Mouse (Mus musculus) thymus, postnatal 14 days (tissue): ENCODE results near the gene Cdk7.

ENCODE experiments used
- DNase-seq: peaks from one replicate; pipeline ENCODE4 v3.0.0; 2021

Gene Cdk7

GRCm38 (mm10) chr13:100724051-100724754 lies 6.5 kb downstream of the Cdk7 start:
- DNase-seq, result no peak

GRCm38 (mm10) chr13:100721656-100722055 lies 9.1 kb downstream of the Cdk7 start:
- no peak for DNase-seq

- DNase-seq, result no peak
Measured at GRCm38 (mm10) chr13:100715467-100715866, 15.3 kb downstream of the Cdk7 start.

- DNase-seq, result no peak
Measured at GRCm38 (mm10) chr13:100706206-100706605, 24.5 kb downstream of the Cdk7 start.

DNA sequence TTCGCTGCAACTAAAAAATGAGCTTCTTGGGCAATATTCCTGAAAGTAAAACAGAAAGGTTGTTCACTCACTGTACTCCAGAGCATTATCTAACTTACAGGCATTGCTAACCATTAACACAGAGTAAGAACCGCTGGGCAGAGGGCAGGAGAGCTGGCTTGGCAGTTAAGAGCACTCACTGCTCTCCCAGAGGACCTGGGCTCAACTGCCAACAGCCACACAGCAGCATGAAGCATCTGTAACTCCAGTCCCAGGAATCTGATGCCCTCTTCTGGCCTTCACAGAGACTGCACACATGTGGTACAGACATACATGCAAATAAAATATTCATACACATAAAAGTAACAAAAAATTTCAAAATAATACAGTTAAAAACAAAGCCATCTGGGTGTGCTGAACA lies 27.3 kb downstream of the Cdk7 start:
- no peak for DNase-seq

DNA sequence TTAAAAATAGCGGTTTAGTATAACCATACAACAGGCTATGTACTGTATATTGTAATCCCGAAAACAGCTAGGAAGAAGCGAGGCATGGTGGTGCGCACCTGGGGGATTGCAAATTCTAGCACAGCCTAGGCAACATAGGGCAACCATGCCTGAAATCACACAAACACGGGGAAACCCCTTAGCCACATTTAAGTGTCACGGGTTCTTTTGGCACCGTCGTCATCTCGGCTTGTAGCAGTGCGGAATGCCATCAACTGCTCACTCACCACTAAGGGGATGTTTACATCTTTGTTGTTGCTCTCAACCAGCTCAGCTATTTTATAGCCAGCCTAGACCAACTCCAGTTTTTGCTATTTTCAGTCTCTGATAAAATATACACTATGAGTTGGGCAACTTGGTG lies 31.9 kb downstream of the Cdk7 start:
- DNase-seq, result no peak

GRCm38 (mm10) chr13:100697541-100697940 lies 33.2 kb downstream of the Cdk7 start:
- no peak for DNase-seq

DNA sequence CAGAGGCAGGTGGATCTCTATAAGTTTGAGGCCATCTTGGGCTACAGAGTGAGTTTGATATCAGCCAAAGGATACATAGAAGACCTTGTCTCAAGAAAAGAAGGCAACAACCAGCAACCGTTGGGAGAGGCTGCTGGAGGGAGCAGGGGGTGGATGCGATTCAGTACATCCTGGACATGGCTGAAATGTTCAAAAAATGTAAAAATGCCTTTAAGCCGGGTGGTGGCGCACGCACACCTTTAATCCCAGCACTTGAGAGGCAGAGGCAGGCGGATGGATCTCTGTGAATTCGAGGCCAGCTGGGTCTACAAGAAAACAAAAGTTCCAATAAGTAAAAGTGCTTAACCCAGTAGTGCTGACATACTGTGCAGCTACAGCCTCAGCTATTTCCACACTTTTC lies 43.2 kb downstream of the Cdk7 start:
- DNase-seq, result no peak

DNA sequence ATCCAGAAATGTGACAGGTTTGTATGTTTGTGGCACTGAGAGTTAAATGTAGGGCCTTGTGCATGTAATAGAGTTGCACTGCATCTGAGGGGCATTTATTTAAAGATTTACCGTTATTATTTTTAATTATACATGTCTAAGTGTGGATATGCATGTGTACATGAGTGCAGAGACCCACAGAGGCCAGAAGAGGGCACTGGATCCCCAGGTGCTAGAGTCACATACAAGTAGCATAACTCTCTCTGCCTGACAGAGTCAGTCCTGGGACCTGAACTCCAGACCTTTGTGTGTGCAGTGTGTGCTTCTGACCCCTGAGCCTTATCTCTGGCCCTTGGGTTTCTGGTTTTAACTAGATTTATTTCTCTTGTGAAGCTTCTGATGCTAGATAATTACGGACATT lies 46.4 kb downstream of the Cdk7 start:
- peak; percentile 16 for DNase-seq

GRCm38 (mm10) chr13:100682837-100683236 lies 47.9 kb downstream of the Cdk7 start:
- no peak for DNase-seq

GRCm38 (mm10) chr13:100681615-100682014 lies 49.1 kb downstream of the Cdk7 start:
- no peak for DNase-seq

- DNase-seq, result no peak
Measured at GRCm38 (mm10) chr13:100675936-100676635, 54.7 kb downstream of the Cdk7 start.

DNA sequence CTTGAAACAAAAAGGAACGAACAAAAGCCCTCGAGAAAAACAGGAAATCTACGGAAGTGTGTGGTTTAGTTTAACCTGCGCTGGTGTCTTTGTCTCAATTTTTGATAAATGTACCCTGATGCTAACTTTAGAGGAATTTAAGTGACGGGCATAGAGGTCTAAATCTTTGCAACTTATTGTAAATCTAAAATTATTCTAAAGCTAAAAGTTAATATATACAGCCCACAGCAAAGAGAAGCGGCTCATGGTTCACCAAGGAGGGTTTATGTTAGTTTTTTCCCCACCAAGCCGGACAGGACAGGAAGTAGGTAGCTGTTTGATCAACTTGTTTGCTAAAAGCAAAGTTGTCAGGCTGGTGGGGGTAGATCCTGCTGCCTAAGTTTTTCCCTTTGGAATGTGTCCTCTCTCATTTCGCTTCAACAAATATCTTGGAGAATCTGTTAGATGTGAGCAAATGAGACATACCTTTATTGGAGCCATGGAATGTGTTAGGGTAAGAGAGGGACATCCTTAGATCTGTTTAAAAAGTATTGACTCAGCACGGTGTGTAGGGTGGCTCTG lies 60.5 kb downstream of the Cdk7 start:
- DNase-seq, result peak; percentile 17

GRCm38 (mm10) chr13:100669291-100670022 lies 61.3 kb downstream of the Cdk7 start, which contains the start of gene Ccdc125:
Gene Ccdc125, plus strand, starts transcription at chr13:100669717.
- DNase-seq, result peak; percentile 52

- DNase-seq, result peak; percentile 54
Measured at GRCm38 (mm10) chr13:100659864-100660456, 70.8 kb downstream of the Cdk7 start.

- no peak for DNase-seq
Measured at GRCm38 (mm10) chr13:100658091-100658490, 72.6 kb downstream of the Cdk7 start.
